In the genomic region with DNA sequence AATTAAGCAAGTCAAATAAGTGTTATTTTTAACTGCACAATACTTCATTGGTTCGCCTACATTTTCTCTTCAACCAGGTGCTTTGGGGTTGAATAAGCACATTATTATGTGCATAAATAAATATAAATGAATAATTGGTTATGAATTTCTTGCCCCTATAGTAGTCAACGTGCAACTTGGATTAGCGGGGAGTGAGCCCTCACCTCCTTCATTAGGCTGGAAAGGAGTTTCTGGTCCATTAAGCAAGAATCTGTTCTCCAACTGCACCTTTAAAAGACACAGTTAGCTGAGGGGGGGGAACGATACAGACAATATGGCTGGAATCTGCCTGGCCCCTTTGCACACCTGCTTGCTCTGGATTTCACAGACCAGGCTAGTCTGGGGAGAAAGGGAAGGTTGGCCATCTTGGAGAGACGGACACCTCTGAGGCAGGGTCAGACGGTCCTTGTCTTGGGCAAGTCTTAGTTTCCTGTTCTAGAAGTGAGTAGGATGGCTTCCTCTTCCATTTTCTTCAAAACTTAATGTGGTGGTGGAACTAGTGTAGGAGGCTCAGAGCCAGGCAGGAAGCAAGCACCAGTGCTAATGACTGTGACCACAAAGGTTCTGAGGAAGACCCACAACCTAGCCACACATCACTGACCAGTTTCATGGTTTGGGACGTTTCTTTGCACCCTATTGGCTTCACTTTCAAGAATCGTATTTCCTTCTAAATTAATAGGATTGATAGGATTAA, we compare ENCODE assay signal across 18 mouse cellular contexts.
A peak's percentile ranks its signal among the peaks of the same experiment; 100 is the strongest.
DNase-seq lines count a peak whose midpoint lies in the region; ATAC-seq and TF ChIP-seq lines count a peak whose summit lies in the region.
"Had no signal": no experiment of that assay in that cellular context is flagged by ENCODE, and none has a peak within 500 bp of the region (broad histone marks: within the 10 kb centered on the region; RNA-seq: fewer than 3 reads in every experiment).

No protein-coding gene starts in this region.

- H3K36me3 ChIP-seq in spleen, adult 2 months (ENCODE audit: control insufficient read depth, insufficient read depth, low read length), result no peaks in the 10 kb centered on the region
- no peaks in the 10 kb centered on the region for H3K36me3 ChIP-seq in intestine, postnatal 0 days (ENCODE audit: control insufficient read depth, insufficient read depth)
- H3K36me3 ChIP-seq: heart, embryonic 15.5 days; intestine, embryonic 15.5 days; limb, embryonic 15.5 days had no signal

- peak; percentile 68 for ATAC-seq in common myeloid progenitor, adult 5-6 weeks (replicated peaks; ENCODE audit: low read depth, poor library complexity, severe bottlenecking)
- ATAC-seq in monocyte, adult 5-6 weeks (replicated peaks; ENCODE audit: insufficient number of reproducible peaks, low FRiP score, low TSS enrichment, poor library complexity, severe bottlenecking), result peak; percentile 68
- ATAC-seq in intestine, postnatal 0 days, result no peak
- ATAC-seq: activated CD4-positive, CD25-positive, alpha-beta regulatory T cell, adult 4 months; forebrain, embryonic 13.5 days; intestine, embryonic 15.5 days had no signal

- H3K9ac ChIP-seq in intestine, postnatal 0 days (ENCODE audit: low read depth, low read length), result no peak overlapping the region
- H3K9ac ChIP-seq: forebrain, embryonic 13.5 days; heart, embryonic 15.5 days; intestine, embryonic 15.5 days; limb, embryonic 15.5 days had no signal

- H3K27ac ChIP-seq in spleen, adult 2 months (ENCODE audit: insufficient read depth, low read length), result peak overlapping the region; percentile 53
- no peak overlapping the region for H3K27ac ChIP-seq in intestine, postnatal 0 days (ENCODE audit: low read depth, low read length)
- H3K27ac ChIP-seq: forebrain, embryonic 13.5 days; heart, embryonic 15.5 days; intestine, embryonic 15.5 days had no signal

- WGBS in spleen, adult 2 months, result 44% methylated on average over 8 of the region's 8 CpGs
- WGBS in intestine, postnatal 0 days, result 92% methylated on average over 8 of the region's 8 CpGs

- no peak for TF ChIP-seq CTCF in spleen, adult 2 months (IDR thresholded peaks at IDR 0.05; ENCODE audit: extremely low read depth, insufficient read depth, insufficient read length, insufficient replicate concordance)
- no peak for TF ChIP-seq CTCF in intestine, postnatal 0 days (IDR thresholded peaks at IDR 0.05; ENCODE audit: low read depth)

- TF ChIP-seq POLR2A in spleen, adult 2 months (IDR thresholded peaks at IDR 0.05; ENCODE audit: low read depth, low read length), result no peak

- H3K4me1 ChIP-seq in spleen, adult 2 months (ENCODE audit: control insufficient read depth, insufficient read depth, insufficient read length), result peaks cover 14% of the 10 kb centered on the region; the same call in 1 of the 2 replicates
- H3K4me1 ChIP-seq in intestine, postnatal 0 days (replicated peaks; ENCODE audit: control insufficient read depth, insufficient read depth, low read length), result peaks cover 4% of the 10 kb centered on the region; the same call in 1 of the 2 replicates
- H3K4me1 ChIP-seq: forebrain, embryonic 13.5 days; heart, embryonic 15.5 days; intestine, embryonic 15.5 days; limb, embryonic 15.5 days had no signal

- H3K4me3 ChIP-seq in spleen, adult 2 months (ENCODE audit: extremely low read depth, insufficient read depth, insufficient read length), result no peak overlapping the region
- no peak overlapping the region for H3K4me3 ChIP-seq in intestine, postnatal 0 days (ENCODE audit: low read depth, low read length)
- H3K4me3 ChIP-seq: forebrain, embryonic 13.5 days; heart, embryonic 15.5 days; intestine, embryonic 15.5 days; limb, embryonic 15.5 days had no signal

- no peaks in the 10 kb centered on the region for H3K27me3 ChIP-seq in spleen, adult 2 months (ENCODE audit: control insufficient read depth, insufficient read depth, low read length)
- no peaks in the 10 kb centered on the region for H3K27me3 ChIP-seq in intestine, postnatal 0 days (replicated peaks; ENCODE audit: control insufficient read depth, insufficient read depth, low read length)
- H3K27me3 ChIP-seq: forebrain, embryonic 13.5 days; heart, embryonic 15.5 days; intestine, embryonic 15.5 days; limb, embryonic 15.5 days had no signal

- H3K4me2 ChIP-seq in intestine, postnatal 0 days (replicated peaks; ENCODE audit: low read depth), result no peak overlapping the region
- H3K4me2 ChIP-seq: forebrain, embryonic 13.5 days; heart, embryonic 15.5 days; intestine, embryonic 15.5 days; limb, embryonic 15.5 days had no signal

- peak; percentile 24 for DNase-seq in layer of hippocampus, adult 9-10 months (ENCODE audit: low spot score)
- DNase-seq in layer of hippocampus, postnatal 36 days, result no peak
- peak; percentile 3 to 30 for DNase-seq in spleen, adult 2 months (ENCODE audit: low read depth in 1 of 2, low spot score in 2 of 2)
- no peak for DNase-seq in spleen, postnatal 10 days (ENCODE audit: low spot score in 2 of 2)
- no peak for DNase-seq in gastrocnemius, postnatal 10 days
- DNase-seq: cerebellum, adult 9-11 months; embryo, embryonic 11 days; heart, adult 18-20 months; midbrain, embryonic 14.5 days; thymus, postnatal 36 days had no signal

- no peaks in the 10 kb centered on the region for H3K9me3 ChIP-seq in intestine, postnatal 0 days (ENCODE audit: control insufficient read depth)
- H3K9me3 ChIP-seq: forebrain, embryonic 13.5 days; heart, embryonic 15.5 days; intestine, embryonic 15.5 days; limb, embryonic 15.5 days had no signal

Comparison
In these comparisons a context has a peak if more than half of its experiments do, and no peak if none do; other contexts are left out.
1. DNase-seq: peak in layer of hippocampus, adult 9-10 months (single experiment) and spleen, adult 2 months (2 of 2); none in layer of hippocampus, postnatal 36 days (0 of 2), spleen, postnatal 10 days (0 of 2) and gastrocnemius, postnatal 10 days (single experiment).